Mouse (Mus musculus): ENCODE measurements around the gene Olfr883. TPM values are rescaled to one million over a fixed set of nuclear protein-coding genes. Genes with fewer than 3 reads are reported as not detected.

Olfr883 gene
- total RNA-seq (2021) = not detected

DNA sequence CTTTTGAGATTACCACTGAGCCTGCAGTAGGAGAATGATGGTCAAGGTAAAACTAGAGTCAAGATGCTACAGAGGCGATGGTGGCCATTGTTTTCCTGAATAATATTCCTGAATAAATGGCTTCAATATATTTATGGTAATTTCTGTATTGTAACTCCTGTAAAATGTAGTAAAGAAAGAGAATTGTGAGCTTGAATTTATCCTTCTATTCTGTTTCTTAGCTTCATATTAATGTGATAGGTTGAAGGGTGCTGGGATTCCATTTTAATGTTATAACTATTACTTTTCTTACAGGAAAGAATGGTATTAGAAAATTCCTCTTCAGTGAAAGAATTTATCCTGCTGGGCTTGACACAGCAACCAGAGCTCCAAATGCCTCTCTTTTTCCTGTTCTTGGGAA is at the start of gene Olfr883:
Gene Olfr883, plus strand, starts transcription at position 301 of the 400 bp plus-strand sequence.
- DNase-seq (ENCODE audit: low spot score in 2 of 2) = no peak
- intact Hi-C loops (cut with DNase I) = no loop called here

GRCm38 (mm10) chr9:37991525-37991924 is 34.1 kb upstream of the Olfr883 start, which contains the start of gene Olfr881:
Olfr881 (plus strand) TSS chr9:37991825.
- DNase-seq (ENCODE audit: low spot score in 2 of 2) = no peak
- intact Hi-C loops (cut with DNase I) = no loop called here

DNA sequence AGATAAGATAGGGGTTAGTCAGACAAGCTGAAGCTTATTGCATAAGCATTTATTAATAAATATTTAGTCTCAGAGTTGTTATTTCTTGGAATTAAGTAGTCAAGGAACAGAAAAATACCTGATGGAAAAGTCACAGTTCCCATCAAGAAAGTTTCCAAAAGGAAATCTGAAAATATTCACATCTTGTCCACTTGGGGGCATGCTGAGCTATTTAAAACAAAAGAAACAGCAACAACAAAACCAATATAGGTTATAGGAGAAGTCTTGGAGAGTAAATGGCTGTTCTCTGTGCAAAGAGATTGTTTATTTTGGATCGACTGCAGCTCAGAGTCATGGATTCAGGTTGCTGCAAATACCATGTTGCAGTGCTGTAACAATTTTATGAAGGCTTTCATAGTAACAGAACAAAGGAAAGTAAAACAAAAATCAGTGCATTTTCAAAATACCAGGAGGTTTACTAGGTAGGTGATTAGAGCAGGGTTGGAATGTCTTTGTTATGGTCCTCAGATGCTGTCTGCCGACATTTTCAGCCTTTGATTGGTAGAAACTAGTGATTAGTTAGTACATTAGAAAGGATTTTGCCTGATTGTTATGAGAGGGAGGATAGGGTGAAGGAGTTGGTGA is 26.9 kb upstream of the Olfr883 start:
- DNase-seq (ENCODE audit: low spot score in 2 of 2) = no peak
- intact Hi-C loops (cut with DNase I) = no loop called here

- no peak for DNase-seq (ENCODE audit: low spot score in 2 of 2)
- intact Hi-C loops (cut with DNase I) = no loop called here
Observed at GRCm38 (mm10) chr9:38000021-38000420, 25.6 kb upstream of the Olfr883 start.

GRCm38 (mm10) chr9:38046255-38046654 is 20.6 kb downstream of the Olfr883 start, which contains the start of gene Olfr884:
Olfr884 (plus strand) TSS chr9:38046555.
- no peak for DNase-seq (ENCODE audit: low spot score in 2 of 2)
- intact Hi-C loops (cut with DNase I) = no loop called here

GRCm38 (mm10) chr9:38061022-38061421 is 35.4 kb downstream of the Olfr883 start, which contains the start of gene Olfr885:
Olfr885 (plus strand) TSS chr9:38061322.
- intact Hi-C loops (cut with DNase I) = no loop called here
- no peak for DNase-seq (ENCODE audit: low spot score in 2 of 2)

Other genes with a start within 250 kb of the Olfr883 start
- not detected for gene Olfr876, start 222.8 kb upstream of the Olfr883 start, total RNA-seq (2021)
- gene Olfr877, start 171.5 kb upstream of the Olfr883 start, total RNA-seq (2021) = under 1 TPM; 0.15 to 0.43 TPM
- gene Olfr145, start 129.1 kb upstream of the Olfr883 start, total RNA-seq (2021) = under 1 TPM in 1 of 2 experiments, not detected in 1; 0.07 TPM
- gene Olfr878, start 108.0 kb upstream of the Olfr883 start, total RNA-seq (2021) = not detected
- gene Olfr881, start 34.0 kb upstream of the Olfr883 start, total RNA-seq (2021) = under 1 TPM in 1 of 2 experiments, not detected in 1; 0.15 TPM
- not detected for gene Olfr884, start 20.7 kb downstream of the Olfr883 start, total RNA-seq (2021)
- not detected for gene Olfr885, start 35.5 kb downstream of the Olfr883 start, total RNA-seq (2021)
- gene Olfr887, start 58.3 kb downstream of the Olfr883 start, total RNA-seq (2021) = not detected
- gene Olfr888, start 82.3 kb downstream of the Olfr883 start, total RNA-seq (2021) = not detected
- gene Olfr889, start 89.4 kb downstream of the Olfr883 start, total RNA-seq (2021) = not detected
- gene Olfr890, start 116.7 kb downstream of the Olfr883 start, total RNA-seq (2021) = not detected
- not detected for gene Olfr891, start 155.0 kb downstream of the Olfr883 start, total RNA-seq (2021)
- gene Olfr893, start 182.6 kb downstream of the Olfr883 start, total RNA-seq (2021) = not detected
- gene Olfr894, start 192.2 kb downstream of the Olfr883 start, total RNA-seq (2021) = not detected
- gene Olfr143, start 227.0 kb downstream of the Olfr883 start, total RNA-seq (2021) = not detected
- not detected for gene Olfr895, start 242.0 kb downstream of the Olfr883 start, total RNA-seq (2021)